Mouse (Mus musculus): Measurements from ENCODE around the gene Rps6.
"Not testable (repeated sequence)": the region's sequence is repeated elsewhere in the genome, so short reads cannot be mapped to it uniquely, and the experiment has no call there.

The Rps6 gene

GRCm38 (mm10) chr4:86851331-86851730 is 5.9 kb downstream of the Rps6 start:
- no peak for DNase-seq

- no peak for DNase-seq
These were observed 10.0 kb downstream of the Rps6 start for GRCm38 (mm10) chr4:86847246-86847645.

- DNase-seq: no peak
These were observed 11.8 kb downstream of the Rps6 start for GRCm38 (mm10) chr4:86845384-86845783.

- not testable (repeated sequence) for DNase-seq
These were observed 16.1 kb downstream of the Rps6 start for GRCm38 (mm10) chr4:86841141-86841540.

- DNase-seq: no peak
These were observed 25.3 kb downstream of the Rps6 start for GRCm38 (mm10) chr4:86831896-86832295.

GRCm38 (mm10) chr4:86825143-86825542 is 32.1 kb downstream of the Rps6 start:
- no peak for DNase-seq

GRCm38 (mm10) chr4:86823169-86823568 is 34.0 kb downstream of the Rps6 start:
- peak; percentile 43 to 80 for DNase-seq

GRCm38 (mm10) chr4:86814850-86815249 is 42.4 kb downstream of the Rps6 start:
- DNase-seq: no peak

- DNase-seq: peak in 1 of 2 experiments; percentile 22
These were observed 46.6 kb downstream of the Rps6 start for GRCm38 (mm10) chr4:86810604-86811003.

Data from kidney, postnatal 36 days (tissue).